Mouse (Mus musculus) bone marrow macrophage, adult 2 months (primary cell): ENCODE data around the gene Tecpr1. TPM values are rescaled to one million over a fixed set of nuclear protein-coding genes. Genes with fewer than 3 reads are reported as not detected.

ENCODE experiments used
- H3K27ac ChIP-seq: 2 replicates; pipeline ENCODE4 v1.5.1; 2012; ENCODE audit warnings: low read depth, low read length; ENCODE audit not compliant: insufficient read depth
- H3K4me1 ChIP-seq: 2 replicates; pipeline ENCODE4 v1.6.1; 2012; ENCODE audit warnings: low read length; ENCODE audit not compliant: control insufficient read depth, insufficient read depth
- H3K4me3 ChIP-seq: 2 replicates; pipeline ENCODE4 v1.5.1; 2012; ENCODE audit warnings: mild to moderate bottlenecking, low read length, moderate library complexity; ENCODE audit not compliant: insufficient read depth
- CTCF ChIP-seq: IDR thresholded peaks from 2 replicates; pipeline ENCODE4 v1.5.1; 2012; ENCODE audit warnings: low read depth, mild to moderate bottlenecking, low read length, moderate library complexity
- POLR2A ChIP-seq: IDR thresholded peaks from 2 replicates; pipeline ENCODE4 v1.6.1; 2012; ENCODE audit warnings: mild to moderate bottlenecking, low read depth, low read length, borderline replicate concordance
- polyA plus RNA-seq: library from polyadenylated mRNA; stranded (reverse); fragments of >200 nt; gene quantifications from 2 replicates; pipeline ENCODE4 v1.2.4, GENCODE M21; 2012; ENCODE audit not compliant: missing spikeins, insufficient read depth, insufficient read length

Gene Tecpr1
- polyA plus RNA-seq, 1 experiment: 50.7 TPM

DNA sequence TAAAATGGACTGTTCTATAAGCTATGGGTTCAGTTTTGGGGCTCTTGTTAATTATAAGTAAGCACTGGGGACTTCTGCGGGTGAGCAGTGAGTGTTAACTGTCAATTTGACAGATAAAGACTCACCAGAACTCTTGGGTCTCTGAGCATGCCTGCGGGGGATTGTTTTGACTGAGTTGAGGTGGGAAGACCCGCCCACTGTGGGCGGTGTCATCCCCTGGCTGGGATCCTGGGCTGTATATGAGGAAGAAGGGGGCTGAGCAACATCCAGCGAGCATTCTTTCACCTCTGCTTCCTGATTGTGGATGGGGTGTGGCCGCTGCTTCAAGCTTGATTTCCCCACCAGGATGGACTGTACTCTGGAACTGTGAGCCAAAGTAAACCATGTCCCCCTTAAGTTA, 10.8 kb upstream of the Tecpr1 start:
- Histone ChIP-seq H3K27ac (no peak overlapping the region), H3K4me3 (no peak overlapping the region), H3K4me1 (no peaks in the 10 kb centered on the region)
- TF ChIP-seq POLR2A (no peak), CTCF (no peak)

DNA sequence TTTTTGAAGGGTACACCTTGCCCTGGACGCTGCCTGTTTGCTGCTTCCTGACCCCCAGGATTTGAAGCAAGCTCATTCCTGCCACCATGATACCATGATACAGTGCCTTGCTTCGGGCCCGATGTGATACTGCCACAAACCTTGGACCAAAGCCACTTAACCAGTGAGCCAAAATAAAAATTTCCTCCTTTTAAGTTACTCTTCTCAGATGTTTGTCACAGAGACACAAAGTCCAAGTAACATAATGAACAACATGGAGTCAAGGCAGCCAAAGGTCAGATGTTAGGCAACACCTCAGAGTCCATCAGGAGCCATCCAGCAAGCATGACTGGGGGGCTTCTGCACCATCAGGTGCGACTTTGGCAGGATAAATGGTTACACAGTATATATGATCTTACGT, 9.1 kb upstream of the Tecpr1 start:
- Histone ChIP-seq H3K4me3 (no peak overlapping the region), H3K4me1 (no peaks in the 10 kb centered on the region), H3K27ac (no peak overlapping the region)
- TF ChIP-seq POLR2A (no peak), CTCF (no peak)

DNA sequence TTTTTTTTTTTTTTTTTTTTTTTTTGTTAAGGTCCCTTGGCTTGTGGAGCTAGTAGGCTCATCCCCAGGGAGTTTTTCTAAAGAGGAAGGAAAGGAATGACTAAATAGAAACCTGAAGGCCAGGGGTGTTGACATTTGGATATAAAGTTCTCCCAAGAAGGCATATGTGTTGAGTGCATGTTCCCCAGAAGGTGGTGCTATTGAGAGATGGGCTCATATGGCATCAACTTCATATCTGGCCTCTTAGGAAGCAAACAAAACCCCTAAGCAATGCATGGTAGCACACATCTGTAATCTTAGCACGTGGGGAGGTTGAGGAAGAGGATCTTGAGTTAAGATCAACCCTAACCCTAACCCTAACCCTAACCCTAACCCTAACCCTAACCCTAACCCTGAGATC, 8.0 kb upstream of the Tecpr1 start:
- H3K4me1 ChIP-seq: no peaks in the 10 kb centered on the region
- TF ChIP-seq CTCF (no peak), POLR2A (no peak)

DNA sequence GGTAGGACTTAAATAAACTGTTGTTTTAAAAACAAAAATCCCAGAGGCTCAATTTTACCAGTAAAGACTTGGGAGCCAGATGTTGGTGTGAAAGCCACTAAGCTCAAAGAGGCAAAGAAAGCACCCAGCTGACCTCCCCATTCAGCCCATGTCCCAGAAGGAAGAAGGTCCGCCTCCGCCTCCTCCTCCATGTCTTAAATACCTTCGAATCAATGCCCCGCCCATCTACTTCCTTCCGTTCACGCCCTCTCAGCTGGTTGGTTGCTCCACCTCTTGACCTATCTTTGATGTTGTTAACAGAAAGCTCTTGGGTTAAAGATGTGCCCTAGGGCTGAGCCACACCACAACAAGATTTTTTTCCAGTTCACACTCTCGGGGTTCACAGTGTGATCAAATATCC, 6.8 kb upstream of the Tecpr1 start:
- H3K27ac ChIP-seq: no peak overlapping the region
- no peak overlapping the region for H3K4me3 ChIP-seq
- peaks cover under 1% of the 10 kb centered on the region; the same call in 1 of the 2 replicates for H3K4me1 ChIP-seq
- TF ChIP-seq CTCF: no peak
- TF ChIP-seq POLR2A: no peak

More for the DNA sequence above, 8.0 kb upstream of the Tecpr1 start:
- H3K27ac ChIP-seq: no peak overlapping the region
- H3K4me3 ChIP-seq: no peak overlapping the region

DNA sequence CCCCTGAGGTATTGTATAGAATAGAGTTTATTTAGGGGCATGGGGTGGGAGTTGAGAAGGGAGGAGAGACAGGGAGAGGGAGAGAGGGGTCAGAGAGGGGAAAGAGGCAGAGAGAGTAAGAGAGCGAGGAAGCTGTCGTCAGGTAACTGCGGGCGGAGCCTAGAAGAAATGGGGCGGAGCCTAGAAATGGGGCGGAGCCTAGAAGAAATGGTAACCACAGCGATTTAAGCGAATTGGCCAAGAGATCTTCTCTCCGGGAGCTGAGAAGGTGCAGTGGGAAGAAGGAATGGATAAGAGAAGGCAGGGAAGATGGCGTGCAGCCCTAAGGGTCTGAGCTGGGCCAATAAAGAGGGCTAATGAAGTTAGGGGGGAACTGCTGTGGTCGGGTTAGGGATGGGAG, 2.8 kb upstream of the Tecpr1 start:
- TF ChIP-seq POLR2A: no peak
- no peak overlapping the region for H3K27ac ChIP-seq
- peaks cover 16% of the 10 kb centered on the region for H3K4me1 ChIP-seq
- no peak overlapping the region for H3K4me3 ChIP-seq

DNA sequence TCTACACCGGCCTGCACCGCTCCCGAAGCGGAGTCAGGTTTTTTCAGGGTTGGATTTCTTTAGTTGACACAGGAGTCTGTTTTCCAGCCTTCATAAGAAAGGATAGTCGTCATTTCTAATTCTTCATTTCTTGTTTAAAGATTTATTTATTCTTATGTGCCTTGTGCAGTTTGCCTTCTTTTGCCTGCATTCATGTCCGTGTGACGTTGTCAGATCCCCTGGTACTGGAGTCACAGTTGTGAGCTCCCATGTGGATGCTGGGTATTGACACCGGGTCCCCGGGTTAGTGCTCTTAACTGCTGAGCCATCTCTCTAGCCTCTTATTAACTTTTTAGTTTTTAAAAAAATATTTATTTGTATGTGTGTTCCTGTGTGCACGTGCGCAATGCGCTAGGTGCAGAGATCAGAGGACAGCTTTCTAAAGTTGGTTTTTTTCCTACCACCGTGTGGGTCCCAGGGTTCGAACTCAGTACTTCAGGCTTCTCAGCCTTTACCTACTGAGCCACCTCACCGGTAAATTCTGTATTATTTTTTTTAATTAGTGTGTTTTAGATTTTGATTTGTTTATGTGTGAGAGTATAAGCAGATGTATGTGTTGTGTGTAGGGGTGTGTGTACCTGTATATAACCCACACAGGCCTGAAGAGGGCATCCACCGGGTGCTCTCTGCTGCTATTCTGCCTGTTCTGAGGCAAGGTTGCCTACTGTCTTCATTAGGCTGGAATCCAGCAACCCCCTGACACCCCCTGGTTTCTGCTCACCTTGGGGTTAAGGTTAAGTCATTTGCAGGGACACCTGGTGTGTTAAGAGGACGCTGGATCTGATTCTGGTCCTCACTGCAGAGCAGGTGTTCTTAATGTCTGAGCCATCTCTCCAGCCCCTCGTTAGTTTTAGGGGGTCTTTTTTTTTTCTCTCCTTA, 743 bp upstream of the Tecpr1 start:
- H3K4me3 ChIP-seq: peak overlapping the region; percentile 100
- peak overlapping the region; percentile 87 for H3K27ac ChIP-seq
- no peak for TF ChIP-seq POLR2A
- TF ChIP-seq CTCF: no peak
- peaks cover 35% of the 10 kb centered on the region for H3K4me1 ChIP-seq

DNA sequence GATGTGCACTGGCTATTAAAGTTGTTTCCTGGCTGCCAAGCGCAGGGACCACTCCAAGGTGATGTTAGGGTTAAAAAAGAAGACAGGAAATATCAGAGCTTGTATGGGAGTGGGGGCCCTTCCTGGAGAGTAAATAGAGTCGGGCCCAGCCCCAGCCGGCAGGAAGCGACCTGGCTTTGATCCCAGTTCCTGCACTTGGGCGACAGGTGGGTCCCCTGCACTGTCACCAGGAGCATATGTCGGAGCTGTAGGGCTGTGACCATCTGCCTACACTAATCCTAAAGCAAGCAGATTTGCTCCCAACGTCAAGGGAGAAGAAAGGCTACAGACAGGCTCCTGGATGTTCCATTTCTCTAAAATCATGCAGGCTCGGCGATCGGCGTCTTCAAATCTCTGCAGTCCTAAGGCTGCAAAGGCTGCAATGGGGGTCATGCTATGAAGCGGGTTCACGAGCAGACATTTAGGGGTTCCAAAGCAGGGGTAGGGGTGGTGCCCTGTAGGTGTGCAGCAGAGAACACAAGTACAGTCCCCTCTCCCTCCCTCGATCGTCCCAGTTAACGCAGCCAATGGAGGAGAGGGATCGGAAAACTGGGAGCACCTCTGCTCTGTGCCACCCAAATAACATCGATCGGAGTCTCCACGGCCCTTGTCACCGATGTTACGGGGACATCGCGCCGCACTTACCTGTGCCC, 458 bp downstream of the Tecpr1 start:
- peak overlapping the region; percentile 83 for H3K4me3 ChIP-seq
- peak overlapping the region; percentile 96 for H3K27ac ChIP-seq
- TF ChIP-seq CTCF (no peak), POLR2A (no peak; the same call in 1 of the 2 replicates)
- peaks cover 46% of the 10 kb centered on the region for H3K4me1 ChIP-seq

DNA sequence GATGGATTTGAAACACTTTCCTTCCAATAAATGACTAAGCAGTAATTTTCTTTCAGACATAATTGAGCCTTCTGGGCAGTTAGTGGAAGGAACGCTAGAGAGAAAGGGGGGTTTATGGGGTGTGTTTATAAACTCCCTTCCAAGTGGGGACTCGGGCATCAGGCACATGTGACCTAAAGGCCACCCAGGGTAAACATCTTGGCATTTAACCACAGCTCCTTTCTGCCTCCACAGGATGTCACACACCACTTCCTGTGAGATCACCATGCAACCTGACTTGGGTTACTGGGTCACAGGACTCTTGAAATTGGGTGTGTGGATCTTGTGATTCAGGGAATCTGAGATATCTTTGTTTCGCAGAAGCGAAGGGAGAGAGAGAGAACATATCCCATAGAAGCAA, 2.1 kb downstream of the Tecpr1 start:
- H3K27ac ChIP-seq: peak overlapping the region; percentile 96
- H3K4me3 ChIP-seq: peak overlapping the region; percentile 83
- H3K4me1 ChIP-seq: peaks cover 52% of the 10 kb centered on the region
- no peak for TF ChIP-seq POLR2A
- TF ChIP-seq CTCF: no peak

DNA sequence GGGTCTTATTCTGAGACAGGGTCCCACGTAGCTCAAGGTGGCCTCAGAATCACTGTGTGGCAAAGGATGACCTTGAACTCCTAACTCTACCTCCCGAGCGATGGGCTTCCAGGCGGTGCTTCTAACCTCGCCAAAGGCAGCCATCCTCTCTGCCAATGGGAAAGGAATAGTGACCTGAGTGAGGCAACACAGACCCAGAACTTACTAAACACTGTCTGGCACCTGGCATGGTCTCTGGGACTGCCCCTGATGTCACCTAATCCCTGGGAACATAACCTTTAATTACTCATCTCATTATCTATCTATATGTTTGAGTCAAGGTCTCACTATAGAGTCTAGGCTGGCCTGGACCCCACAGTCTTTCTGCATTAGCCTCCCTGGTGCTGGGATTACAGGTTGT, 3.5 kb downstream of the Tecpr1 start:
- peaks cover 57% of the 10 kb centered on the region for H3K4me1 ChIP-seq
- H3K4me3 ChIP-seq: no peak overlapping the region
- H3K27ac ChIP-seq: peak overlapping the region; percentile 32
- TF ChIP-seq CTCF: no peak
- no peak for TF ChIP-seq POLR2A

DNA sequence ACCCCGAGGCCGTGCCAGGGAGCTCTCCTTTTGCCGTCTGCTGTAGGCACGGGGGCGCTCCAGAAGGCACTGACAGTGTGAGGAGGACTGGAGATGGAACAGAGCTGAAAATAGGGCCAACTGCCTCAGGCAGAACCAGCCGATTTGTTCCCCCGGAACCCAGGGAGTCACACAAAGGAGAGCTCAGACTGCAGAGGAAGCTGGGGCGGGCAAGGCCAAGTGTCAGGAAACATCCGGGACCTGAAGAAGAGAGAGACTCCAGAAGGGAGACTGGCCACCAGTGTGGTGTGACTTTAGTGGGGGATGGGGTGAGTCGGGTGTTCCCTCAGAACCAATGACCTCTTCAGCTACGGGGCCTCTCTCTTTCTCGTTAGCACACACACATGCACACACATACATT, 4.1 kb downstream of the Tecpr1 start:
- TF ChIP-seq CTCF (no peak), POLR2A (no peak)
- H3K4me1 ChIP-seq: peaks cover 50% of the 10 kb centered on the region
- H3K4me3 ChIP-seq: no peak overlapping the region
- peak overlapping the region; percentile 32 for H3K27ac ChIP-seq
